Mouse (Mus musculus) frontal cortex, postnatal 14 days (tissue): ENCODE measurements around the gene Ccl2.
A peak's percentile ranks its signal among the peaks of the same experiment; 100 is the strongest.

ENCODE experiments used
- DNase-seq, 2 experiments: peaks; one replicate each; pipeline ENCODE4 v3.0.0; 2022; ENCODE audit warnings: low spot score in 2 of 2

Ccl2 gene

GRCm38 (mm10) chr11:82035857-82036256, 486 bp downstream of the Ccl2 start:
- DNase-seq: no peak

- no peak for DNase-seq
Measured at GRCm38 (mm10) chr11:82038535-82038934, 3.2 kb downstream of the Ccl2 start, which contains the start of gene Gm17268. TSS of gene Gm17268 (minus strand) at chr11:82038562.

GRCm38 (mm10) chr11:82039132-82039660, 3.8 kb downstream of the Ccl2 start:
- DNase-seq: no peak

GRCm38 (mm10) chr11:82041671-82042080, 6.3 kb downstream of the Ccl2 start:
- no peak for DNase-seq

- peak in 1 of 2 experiments; percentile 5 for DNase-seq
Measured at GRCm38 (mm10) chr11:82045471-82045870, 10.1 kb downstream of the Ccl2 start, which contains the start of gene Ccl7. TSS of gene Ccl7 (plus strand) at chr11:82045712.

GRCm38 (mm10) chr11:82047746-82048415, 12.5 kb downstream of the Ccl2 start:
- peak; percentile 16 to 22 for DNase-seq

- DNase-seq: no peak
Measured at GRCm38 (mm10) chr11:82053849-82054248, 18.5 kb downstream of the Ccl2 start.

- DNase-seq: peak in 1 of 2 experiments; percentile 9
Measured at GRCm38 (mm10) chr11:82057646-82058045, 22.3 kb downstream of the Ccl2 start, which contains the start of gene Ccl11. TSS of gene Ccl11 (plus strand) at chr11:82057823.

GRCm38 (mm10) chr11:82062226-82062625, 26.9 kb downstream of the Ccl2 start:
- no peak for DNase-seq

- DNase-seq: no peak
Measured at GRCm38 (mm10) chr11:82063454-82063853, 28.1 kb downstream of the Ccl2 start.

GRCm38 (mm10) chr11:82066953-82067571, 31.7 kb downstream of the Ccl2 start:
- no peak for DNase-seq

- no peak for DNase-seq
Measured at GRCm38 (mm10) chr11:82071076-82071475, 35.7 kb downstream of the Ccl2 start.

- DNase-seq: no peak
Measured at GRCm38 (mm10) chr11:82072374-82072773, 37.0 kb downstream of the Ccl2 start.

- no peak for DNase-seq
Measured at GRCm38 (mm10) chr11:82072984-82073383, 37.6 kb downstream of the Ccl2 start.

GRCm38 (mm10) chr11:82073686-82074085, 38.3 kb downstream of the Ccl2 start:
- no peak for DNase-seq

GRCm38 (mm10) chr11:82077031-82077430, 41.7 kb downstream of the Ccl2 start:
- no peak for DNase-seq

GRCm38 (mm10) chr11:82078136-82078730, 42.9 kb downstream of the Ccl2 start:
- no peak for DNase-seq

GRCm38 (mm10) chr11:82080865-82081264, 45.5 kb downstream of the Ccl2 start:
- DNase-seq: no peak

GRCm38 (mm10) chr11:82084360-82084759, 49.0 kb downstream of the Ccl2 start:
- DNase-seq: no peak
